18 mouse cellular contexts compared by ENCODE assay signal in genomic region chr7:100993166-100993565, GRCm38 (mm10). TPM values are rescaled to one million over a fixed set of nuclear protein-coding genes. Genes with fewer than 3 reads are reported as not detected.
DNase-seq lines count a peak whose midpoint lies in the region; ATAC-seq and TF ChIP-seq lines count a peak whose summit lies in the region.
"Had no signal": no experiment of that assay in that cellular context is flagged by ENCODE, and none has a peak within 500 bp of the region (broad histone marks: within the 10 kb centered on the region; RNA-seq: fewer than 3 reads in every experiment).

No protein-coding gene starts in this region.

- no peak for TF ChIP-seq POLR2A in kidney, adult 2 months (IDR thresholded peaks at IDR 0.05; ENCODE audit: low read depth, low read length)

- H3K27ac ChIP-seq in kidney, adult 2 months (ENCODE audit: insufficient read depth, low read depth, low read length), result peak overlapping the region; percentile 51; the same call in 1 of the 2 replicates
- H3K27ac ChIP-seq in kidney, embryonic 14.5 days (ENCODE audit: low read depth, low read length), result no peak overlapping the region
- H3K27ac ChIP-seq in gastrocnemius, adult 2 months, result peak overlapping the region; percentile 91
- H3K27ac ChIP-seq in heart, embryonic 16.5 days (ENCODE audit: low read length), result peak overlapping the region; percentile 77
- H3K27ac ChIP-seq: embryonic facial prominence, embryonic 13.5 days; hindbrain, embryonic 14.5 days; liver, embryonic 15.5 days; midbrain, embryonic 13.5 days; neural tube, embryonic 13.5 days had no signal

- H3K9me3 ChIP-seq in kidney, embryonic 14.5 days (ENCODE audit: control insufficient read depth, low read length), result no peaks in the 10 kb centered on the region
- H3K9me3 ChIP-seq in heart, embryonic 16.5 days (replicated peaks; ENCODE audit: control insufficient read depth, low read length), result no peaks in the 10 kb centered on the region
- H3K9me3 ChIP-seq: embryonic facial prominence, embryonic 13.5 days; liver, embryonic 15.5 days; midbrain, embryonic 13.5 days; neural tube, embryonic 13.5 days had no signal

- peaks cover 6% of the 10 kb centered on the region; the same call in 1 of the 2 replicates for H3K4me1 ChIP-seq in kidney, adult 2 months (ENCODE audit: control insufficient read depth, insufficient read depth, low read length)
- H3K4me1 ChIP-seq in kidney, embryonic 14.5 days (ENCODE audit: control insufficient read depth, insufficient read depth, low read length), result no peaks in the 10 kb centered on the region
- peaks cover 13% of the 10 kb centered on the region for H3K4me1 ChIP-seq in heart, embryonic 16.5 days (ENCODE audit: control insufficient read depth, insufficient read depth, low read length)

- ATAC-seq in kidney, embryonic 14.5 days (ENCODE audit: low FRiP score, low TSS enrichment), result no peak
- ATAC-seq in heart, embryonic 16.5 days (replicated peaks; ENCODE audit: extremely low read depth, insufficient read depth, low FRiP score), result peak; percentile 61
- ATAC-seq in monocyte, adult 5-6 weeks (replicated peaks; ENCODE audit: insufficient number of reproducible peaks, low FRiP score, low TSS enrichment, poor library complexity, severe bottlenecking), result no peak
- ATAC-seq: forebrain, embryonic 16.5 days; midbrain, embryonic 13.5 days had no signal

- no peak overlapping the region for H3K4me2 ChIP-seq in kidney, embryonic 14.5 days (replicated peaks; ENCODE audit: low read depth, low read length)
- no peak overlapping the region for H3K4me2 ChIP-seq in heart, embryonic 16.5 days (ENCODE audit: low read depth, low read length)
- H3K4me2 ChIP-seq: embryonic facial prominence, embryonic 13.5 days; hindbrain, embryonic 14.5 days; liver, embryonic 15.5 days; midbrain, embryonic 13.5 days; neural tube, embryonic 13.5 days had no signal

- TF ChIP-seq CTCF in kidney, adult 2 months (conservative IDR thresholded peaks at IDR 0.05; ENCODE audit: insufficient read depth, insufficient read length, low read depth, low read length), result no peak
- no peak for TF ChIP-seq CTCF in gastrocnemius, adult 2 months (IDR thresholded peaks at IDR 0.05)

- no peak overlapping the region for H3K9ac ChIP-seq in kidney, embryonic 14.5 days (ENCODE audit: low read depth, low read length)
- no peak overlapping the region for H3K9ac ChIP-seq in heart, embryonic 16.5 days (ENCODE audit: low read length)
- H3K9ac ChIP-seq: embryonic facial prominence, embryonic 13.5 days; hindbrain, embryonic 14.5 days; liver, embryonic 15.5 days; midbrain, embryonic 13.5 days; neural tube, embryonic 13.5 days had no signal

- intact Hi-C loops in gastrocnemius, adult 2 months (cut with DNase I), result no loop called here

- 72% methylated on average over 4 of the region's 4 CpGs for WGBS in kidney, adult 2 months
- WGBS in kidney, embryonic 14.5 days, result 70% methylated on average over 4 of the region's 4 CpGs
- 54% methylated on average over 4 of the region's 4 CpGs for WGBS in heart, embryonic 16.5 days

- DNase-seq in kidney, adult 2 months, result peak; percentile 67
- peak; percentile 80 for DNase-seq in gastrocnemius, adult 2 months
- peak; percentile 68 for DNase-seq in lung, postnatal 25 days (ENCODE audit: low spot score)
- no peak for DNase-seq in cerebellum, postnatal 14 days
- DNase-seq in cerebellum, adult 9-11 months, result no peak
- DNase-seq: adrenal gland, adult 2 months; cerebellum, adult 2 months; left cerebral cortex, postnatal 4 days; right cerebral cortex, postnatal 25 days had no signal

- H3K36me3 ChIP-seq in kidney, adult 2 months (ENCODE audit: control insufficient read depth, insufficient read depth, low read length), result no peaks in the 10 kb centered on the region
- H3K36me3 ChIP-seq in kidney, embryonic 14.5 days (ENCODE audit: control insufficient read depth, insufficient read depth, low read length), result no peaks in the 10 kb centered on the region
- no peaks in the 10 kb centered on the region for H3K36me3 ChIP-seq in heart, embryonic 16.5 days (ENCODE audit: control insufficient read depth, insufficient read depth)
- H3K36me3 ChIP-seq: embryonic facial prominence, embryonic 13.5 days; liver, embryonic 15.5 days; midbrain, embryonic 13.5 days; neural tube, embryonic 13.5 days had no signal

- H3K4me3 ChIP-seq in kidney, adult 2 months (ENCODE audit: insufficient read depth, low read depth, low read length), result no peak overlapping the region
- no peak overlapping the region for H3K4me3 ChIP-seq in kidney, embryonic 14.5 days (ENCODE audit: low read length)
- H3K4me3 ChIP-seq in gastrocnemius, adult 2 months, result no peak overlapping the region
- no peak overlapping the region for H3K4me3 ChIP-seq in heart, embryonic 16.5 days (ENCODE audit: low read length)
- H3K4me3 ChIP-seq: embryonic facial prominence, embryonic 13.5 days; liver, embryonic 15.5 days; midbrain, embryonic 13.5 days; neural tube, embryonic 13.5 days had no signal

- H3K27me3 ChIP-seq in kidney, adult 2 months (replicated peaks; ENCODE audit: control insufficient read depth, insufficient read depth, low read length), result no peaks in the 10 kb centered on the region
- H3K27me3 ChIP-seq in kidney, embryonic 14.5 days (ENCODE audit: control insufficient read depth, insufficient read depth, low read length), result no peaks in the 10 kb centered on the region
- no peaks in the 10 kb centered on the region for H3K27me3 ChIP-seq in heart, embryonic 16.5 days (ENCODE audit: control insufficient read depth, insufficient read depth, low read length)
- H3K27me3 ChIP-seq: embryonic facial prominence, embryonic 13.5 days; liver, embryonic 15.5 days; midbrain, embryonic 13.5 days; neural tube, embryonic 13.5 days had no signal

RNA-seq across cellular contexts. Expression of gene P2ry6, which starts 18.7 kb away (rescaled TPM):
- 7.6 and 9.6 TPM in 2 replicates for polyA plus RNA-seq in kidney, adult 2 months (2012; rRNA removed)
- polyA plus RNA-seq in kidney, embryonic 14.5 days (2014; fragmentation: Nextera tagmentation; extraction: Ambion mirVana), result 3.6 and 4.4 TPM in 2 replicates
- total RNA-seq in gastrocnemius, adult 2 months (2021), result 1 to 10 TPM in 1 of 2 experiments, under 1 TPM in 1; 0.82 to 1.4 TPM
- polyA plus RNA-seq in heart, embryonic 16.5 days (2015; fragmentation: Nextera tagmentation; extraction: Ambion mirVana), result 5.1 and 5.8 TPM in 2 replicates
- 15.7 to 27.7 TPM (median 22.9 TPM) in 3 replicates for total RNA-seq in monocyte, adult 5-6 weeks (2017)

RNA-seq across cellular contexts. Expression of gene P2ry2, which starts 19.5 kb away (rescaled TPM):
- 15.0 and 16.9 TPM in 2 replicates for polyA plus RNA-seq in kidney, adult 2 months (2012; rRNA removed)
- 0.72 and 0.84 TPM in 2 replicates for polyA plus RNA-seq in kidney, embryonic 14.5 days (2014; fragmentation: Nextera tagmentation; extraction: Ambion mirVana)
- 10 to 100 TPM; 29.5 to 41.7 TPM for total RNA-seq in gastrocnemius, adult 2 months (2021)
- polyA plus RNA-seq in heart, embryonic 16.5 days (2015; fragmentation: Nextera tagmentation; extraction: Ambion mirVana), result 3.6 and 4.3 TPM in 2 replicates
- total RNA-seq in monocyte, adult 5-6 weeks (2017), result 0.19 to 6.9 TPM (median 0.49 TPM) in 3 replicates
- polyA plus RNA-seq: forebrain, embryonic 16.5 days had no signal

Comparison
In these comparisons a context has a peak if more than half of its experiments do, and no peak if none do; other contexts are left out.
1. DNase-seq: peak in kidney, adult 2 months (single experiment), gastrocnemius, adult 2 months (single experiment) and lung, postnatal 25 days (single experiment); none in cerebellum, postnatal 14 days (0 of 2) and cerebellum, adult 9-11 months (single experiment).